ENCODE assay signal across 18 mouse cellular contexts in genomic region chr13:41701345-41701744, GRCm38 (mm10).
"Had no signal": no experiment of that assay in that cellular context is flagged by ENCODE, and none has a peak within 500 bp of the region (broad histone marks: within the 10 kb centered on the region; RNA-seq: fewer than 3 reads in every experiment).

No protein-coding gene starts in this region.

- DNase-seq: kidney, postnatal 14 days; kidney, postnatal 4 days; left cerebral cortex, postnatal 4 days; liver, postnatal 0 days; lung, embryonic 14.5 days; right cerebral cortex, postnatal 14 days; right cerebral cortex, postnatal 4 days; thymus, adult 2 months; thymus, postnatal 14 days; thymus, postnatal 4 days had no signal

- H3K4me3 ChIP-seq: limb, embryonic 12.5 days; limb, embryonic 15.5 days; midbrain, embryonic 13.5 days had no signal

- H3K4me1 ChIP-seq: limb, embryonic 12.5 days; midbrain, embryonic 13.5 days had no signal

- H3K27ac ChIP-seq: limb, embryonic 12.5 days; limb, embryonic 15.5 days; liver, embryonic 14.5 days; macrophage; midbrain, embryonic 13.5 days; stomach, postnatal 0 days had no signal

- H3K27me3 ChIP-seq: limb, embryonic 12.5 days; limb, embryonic 15.5 days; midbrain, embryonic 13.5 days had no signal

- H3K9ac ChIP-seq: limb, embryonic 12.5 days; limb, embryonic 15.5 days; liver, embryonic 14.5 days; liver, postnatal 0 days; lung, embryonic 14.5 days; midbrain, embryonic 13.5 days had no signal

- H3K36me3 ChIP-seq: limb, embryonic 12.5 days; limb, embryonic 15.5 days; midbrain, embryonic 13.5 days had no signal

- ATAC-seq: liver, postnatal 0 days; lung, postnatal 0 days; midbrain, embryonic 13.5 days had no signal

- H3K9me3 ChIP-seq: limb, embryonic 12.5 days; limb, embryonic 15.5 days; midbrain, embryonic 13.5 days had no signal

- H3K4me2 ChIP-seq: limb, embryonic 12.5 days; limb, embryonic 15.5 days; liver, embryonic 11.5 days; lung, embryonic 14.5 days; midbrain, embryonic 13.5 days had no signal
